Mouse (Mus musculus) brain, adult 2 months (tissue): ENCODE results near the gene Fam189b.
"Not testable (repeated sequence)": the region's sequence is repeated elsewhere in the genome, so short reads cannot be mapped to it uniquely, and the experiment has no call there.

Experiments used
- DNase-seq: peaks from one replicate; pipeline ENCODE4 v3.0.0; 2011; ENCODE audit warnings: low read depth, low spot score

The Fam189b gene

DNA sequence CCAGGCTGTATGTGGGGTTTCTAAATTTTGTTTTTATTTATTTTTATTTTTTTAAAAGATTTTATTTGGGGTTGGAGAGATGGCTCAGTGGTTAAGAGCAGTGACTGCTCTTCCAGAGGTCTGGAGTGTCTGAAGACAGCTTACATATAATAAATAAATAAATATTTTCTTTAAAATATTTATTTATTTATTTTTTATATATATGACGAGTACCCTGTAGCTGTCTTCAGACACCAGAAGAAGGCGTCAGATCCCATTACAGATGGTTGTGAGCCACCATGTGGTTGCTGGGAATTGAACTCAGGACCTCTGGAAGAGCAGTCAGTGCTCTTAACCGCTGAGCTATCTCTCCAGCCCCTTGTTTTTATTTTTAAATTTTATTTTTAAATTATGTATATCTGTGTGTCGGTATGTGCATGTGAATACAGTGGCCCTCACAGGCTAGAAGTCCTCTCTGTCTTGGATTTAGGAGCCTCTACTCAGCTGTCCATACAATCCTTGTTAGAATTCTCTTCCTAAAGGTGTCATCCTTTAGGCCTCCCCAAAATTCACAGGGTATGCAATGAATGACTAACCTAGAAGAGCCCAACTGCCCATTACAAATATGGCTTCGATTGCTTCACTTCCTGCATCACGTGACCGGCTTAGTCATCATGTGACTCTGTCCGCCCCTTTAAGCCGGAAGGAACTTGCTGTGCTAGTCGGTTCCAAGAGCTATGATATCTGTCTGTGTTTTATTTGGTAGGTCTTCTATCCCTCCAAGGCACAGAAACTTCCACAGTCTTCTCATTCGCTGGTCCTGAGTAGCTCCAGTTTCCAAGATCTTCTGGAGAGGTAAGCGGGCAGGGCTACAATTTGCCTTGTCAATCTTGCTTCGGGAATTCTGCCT lies 19.6 kb downstream of the Fam189b start, which contains the start of gene Gba:
Gene Gba, plus strand, starts transcription at position 676 of the 889 bp plus-strand sequence.
- peak; percentile 97 for DNase-seq

DNA sequence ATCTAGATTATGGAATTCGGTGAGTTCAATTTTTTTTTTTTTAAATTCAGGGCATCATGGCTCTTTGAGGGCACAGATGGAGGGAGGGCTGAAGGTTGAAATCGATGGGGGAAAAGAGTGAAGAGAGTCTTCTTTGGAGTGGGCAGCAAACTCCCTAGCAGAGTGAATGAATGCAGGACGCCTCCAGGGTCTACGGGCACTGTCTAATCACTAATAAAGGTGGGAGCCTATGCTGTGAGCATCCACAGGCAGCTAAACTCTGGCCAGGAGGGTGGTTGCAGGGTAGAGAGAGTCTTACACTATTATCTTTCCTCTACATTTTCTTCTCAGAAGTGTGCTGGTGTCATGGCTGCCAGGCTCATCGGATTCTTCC lies 20.2 kb downstream of the Fam189b start:
- DNase-seq = no peak

- no peak for DNase-seq
These were observed 23.1 kb downstream of the Fam189b start for GRCm38 (mm10) chr3:89206079-89206478.

- DNase-seq = no peak
These were observed 23.8 kb downstream of the Fam189b start for GRCm38 (mm10) chr3:89206695-89207094.

DNA sequence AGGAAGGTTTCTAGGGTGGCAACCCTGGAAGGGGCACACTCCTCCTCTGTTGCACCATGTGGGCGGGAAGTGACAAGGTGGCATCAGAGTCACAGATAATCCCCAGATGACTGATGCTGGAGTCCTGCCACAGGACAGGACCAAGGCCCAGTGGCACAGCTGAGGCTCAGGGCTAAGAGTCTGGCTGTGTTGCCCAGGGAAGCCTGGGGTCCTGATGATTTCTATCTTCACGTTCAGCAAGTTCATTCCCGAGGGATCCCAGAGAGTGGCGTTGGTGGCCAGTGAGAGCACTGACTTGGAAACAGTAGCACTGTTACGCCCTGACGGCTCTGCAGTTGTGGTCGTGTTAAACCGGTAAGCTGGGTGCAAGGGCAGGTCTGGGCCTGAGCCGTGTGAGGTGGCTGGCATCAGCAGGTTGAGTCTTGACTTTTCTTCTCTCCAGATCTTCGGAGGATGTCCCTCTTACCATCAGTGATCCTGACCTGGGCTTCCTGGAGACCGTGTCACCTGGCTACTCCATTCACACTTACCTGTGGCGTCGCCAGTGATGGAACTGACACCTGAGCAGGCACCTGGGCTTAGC lies 25.2 kb downstream of the Fam189b start:
- no peak for DNase-seq

DNA sequence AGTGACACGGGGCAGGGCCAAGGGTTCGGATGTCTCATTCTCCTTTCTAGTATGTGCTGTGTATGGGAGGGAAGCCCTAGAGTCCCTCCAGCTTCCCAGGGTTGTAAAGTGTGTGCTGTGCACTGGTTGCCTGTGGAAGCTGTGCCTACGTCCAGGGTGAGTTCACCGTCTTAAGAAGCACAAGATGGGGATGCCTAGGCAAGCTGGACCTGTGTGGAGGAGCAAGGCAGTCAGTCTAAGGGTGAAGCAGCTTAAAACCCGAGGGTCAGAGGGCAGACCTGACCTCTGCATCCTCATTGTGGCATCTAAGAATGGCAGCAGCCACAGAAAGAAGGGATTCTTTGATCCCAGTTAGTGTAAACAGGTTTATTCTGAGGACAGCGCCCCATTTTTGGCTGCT lies 25.8 kb downstream of the Fam189b start:
- DNase-seq = no peak

- DNase-seq = no peak
These were observed 26.8 kb downstream of the Fam189b start for GRCm38 (mm10) chr3:89209731-89210130.

DNA sequence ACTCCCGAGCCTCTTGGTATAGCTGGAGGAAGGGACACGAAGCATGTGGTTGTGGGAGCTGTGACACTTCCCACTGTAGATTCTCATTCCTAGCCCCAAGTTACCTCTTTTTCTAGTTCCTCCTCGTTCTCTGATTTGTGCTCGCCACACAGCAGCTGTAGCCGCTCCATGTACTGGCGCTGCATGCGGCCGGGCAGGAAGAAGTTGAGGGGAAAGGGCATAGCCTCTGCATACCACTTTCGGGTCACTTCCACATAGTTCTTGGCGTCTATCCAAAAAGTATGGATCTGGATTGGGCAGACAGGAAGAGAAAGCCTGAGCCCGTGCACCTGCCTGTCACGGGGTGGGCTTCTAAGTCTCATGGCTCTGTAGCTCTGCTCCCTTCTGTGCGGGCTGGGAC lies 27.2 kb downstream of the Fam189b start:
- no peak for DNase-seq

- no peak for DNase-seq
These were observed 27.8 kb downstream of the Fam189b start for GRCm38 (mm10) chr3:89210731-89211130.

- DNase-seq = peak; percentile 96
These were observed 31.0 kb downstream of the Fam189b start for GRCm38 (mm10) chr3:89213803-89214530.

GRCm38 (mm10) chr3:89214681-89215411 lies 31.9 kb downstream of the Fam189b start, which contains the start of gene Thbs3:
Gene Thbs3, plus strand, starts transcription at chr3:89215180.
- peak; percentile 46 for DNase-seq

DNA sequence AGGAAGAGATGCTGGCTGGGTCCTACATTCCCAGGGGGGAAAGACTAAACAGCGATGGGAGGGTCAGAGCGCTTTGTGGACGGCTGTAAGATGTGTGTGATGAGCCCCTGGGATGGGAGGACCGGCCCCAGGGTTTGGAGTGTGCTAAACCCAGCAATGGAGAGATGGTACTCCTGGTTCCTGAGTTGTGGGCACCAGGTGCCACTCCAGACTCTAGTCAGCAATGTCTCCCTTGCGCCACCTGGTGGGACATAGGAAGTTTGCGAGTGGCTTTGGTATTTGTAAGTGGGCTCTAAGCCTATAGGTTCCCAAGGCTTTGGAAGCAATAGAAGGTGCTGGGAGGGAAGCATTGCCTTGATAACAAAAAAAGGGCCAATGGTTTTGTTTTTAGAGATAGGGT lies 32.9 kb downstream of the Fam189b start:
- peak; percentile 94 for DNase-seq

GRCm38 (mm10) chr3:89216407-89216806 lies 33.5 kb downstream of the Fam189b start:
- DNase-seq = not testable (repeated sequence)

GRCm38 (mm10) chr3:89218271-89218670 lies 35.3 kb downstream of the Fam189b start:
- no peak for DNase-seq

DNA sequence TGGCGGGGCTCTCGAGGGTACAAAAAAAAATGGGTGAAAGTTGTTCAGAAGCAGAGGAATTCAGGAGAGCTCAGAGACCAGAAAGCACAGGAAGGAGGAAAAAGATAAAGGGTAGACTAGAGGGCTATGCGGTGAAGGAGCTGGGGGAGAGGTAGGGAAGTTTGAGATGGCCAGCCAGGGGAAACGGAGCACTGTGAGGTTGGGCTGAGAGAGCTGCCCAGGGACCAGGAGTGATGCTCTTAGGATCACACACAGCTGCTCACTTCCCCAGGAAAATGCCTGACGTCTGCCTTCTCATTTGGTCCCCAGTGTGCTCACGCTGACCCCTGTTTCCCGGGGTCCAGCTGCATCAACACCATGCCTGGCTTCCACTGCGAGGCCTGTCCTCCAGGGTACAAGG lies 36.6 kb downstream of the Fam189b start:
- no peak for DNase-seq

- peak; percentile 56 for DNase-seq
These were observed 38.2 kb downstream of the Fam189b start for GRCm38 (mm10) chr3:89221167-89221566.

GRCm38 (mm10) chr3:89224796-89225195 lies 41.9 kb downstream of the Fam189b start:
- no peak for DNase-seq

GRCm38 (mm10) chr3:89225321-89225815 lies 42.4 kb downstream of the Fam189b start:
- no peak for DNase-seq

DNA sequence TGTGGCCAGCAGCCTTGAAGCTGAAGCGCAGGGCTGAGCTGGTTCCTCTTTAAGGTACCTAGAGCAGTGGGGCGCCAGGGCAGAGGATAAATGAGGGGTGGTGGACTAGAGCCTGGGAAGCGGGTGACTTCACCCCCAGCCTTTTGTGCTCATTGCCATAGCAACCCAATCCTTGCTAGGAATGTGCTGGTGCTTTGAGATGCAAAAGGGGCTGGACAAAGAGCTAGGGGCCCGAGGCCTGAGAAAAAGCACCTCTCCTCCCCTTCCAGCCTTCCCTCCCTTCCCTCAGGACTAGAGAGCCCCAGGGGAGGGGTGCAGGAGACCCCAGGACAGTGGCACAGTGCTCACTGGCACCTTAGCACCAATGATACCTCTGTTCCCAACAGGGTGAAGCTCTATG lies 43.0 kb downstream of the Fam189b start:
- peak; percentile 67 for DNase-seq

DNA sequence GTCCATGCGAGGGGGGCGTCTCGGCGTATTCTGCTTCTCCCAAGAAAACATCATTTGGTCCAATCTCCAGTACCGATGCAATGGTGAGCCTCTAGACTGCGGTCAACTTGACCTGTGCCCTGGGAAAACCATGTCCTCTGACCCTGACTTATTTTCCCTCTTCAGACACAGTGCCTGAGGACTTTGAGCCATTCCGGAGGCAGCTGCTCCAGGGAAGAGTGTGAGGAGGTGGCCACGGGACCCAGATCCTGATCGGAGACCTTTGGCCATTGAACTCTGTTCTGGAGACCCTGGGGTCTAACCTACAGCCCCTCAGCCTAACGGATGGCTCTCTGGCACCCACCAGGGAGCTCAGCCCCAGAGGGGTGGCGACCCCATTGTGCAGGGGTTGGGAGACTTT lies 43.4 kb downstream of the Fam189b start:
- DNase-seq = no peak

DNA sequence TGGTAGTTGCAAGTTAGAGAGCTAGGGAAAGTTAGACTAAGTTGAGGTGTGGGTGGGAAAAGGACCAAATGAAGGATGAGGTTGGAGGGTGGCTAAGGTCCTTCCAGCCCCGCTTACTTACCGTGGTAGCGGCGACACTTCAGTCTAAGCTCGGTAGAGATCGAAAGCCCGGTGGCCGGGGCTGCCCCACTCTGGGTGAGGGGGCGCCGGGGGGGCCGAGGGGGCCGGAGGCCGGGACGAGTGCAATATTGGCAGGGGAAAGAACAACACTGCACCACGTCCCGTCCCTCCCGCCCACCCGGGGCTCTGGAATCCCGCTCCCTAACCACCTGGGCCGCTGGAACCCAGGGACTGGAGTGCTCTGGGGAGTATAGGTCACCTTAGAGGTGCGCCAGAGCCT lies 44.0 kb downstream of the Fam189b start, which contains the start of gene Mtx1:
Gene Mtx1, minus strand, starts transcription at position 189 of the 400 bp plus-strand sequence.
- DNase-seq = no peak
